Mouse (Mus musculus) heart, postnatal 0 days (tissue): Measurements from ENCODE around the gene Rps11.

Experiments used
- CTCF ChIP-seq: IDR thresholded peaks from 2 replicates; pipeline ENCODE4 v1.5.1; 2016; ENCODE audit warnings: antibody characterized with exemption, control low read depth, low read depth
- EP300 ChIP-seq: IDR thresholded peaks from 2 replicates; pipeline ENCODE4 v1.6.1; 2016; ENCODE audit warnings: antibody characterized with exemption, low read depth

- TF ChIP-seq EP300 (no peak), CTCF (no peak)
Measured at GRCm38 (mm10) chr7:45135370-45135769, 11.1 kb upstream of the Rps11 start.
